Mouse (Mus musculus): ENCODE data around the gene Gclc. TPM values are rescaled to one million over a fixed set of nuclear protein-coding genes. Genes with fewer than 3 reads are reported as not detected.

Gclc gene
- total RNA-seq (2022), result 10 to 100 TPM; 34.1 to 53.4 (median 41.2) TPM

DNA sequence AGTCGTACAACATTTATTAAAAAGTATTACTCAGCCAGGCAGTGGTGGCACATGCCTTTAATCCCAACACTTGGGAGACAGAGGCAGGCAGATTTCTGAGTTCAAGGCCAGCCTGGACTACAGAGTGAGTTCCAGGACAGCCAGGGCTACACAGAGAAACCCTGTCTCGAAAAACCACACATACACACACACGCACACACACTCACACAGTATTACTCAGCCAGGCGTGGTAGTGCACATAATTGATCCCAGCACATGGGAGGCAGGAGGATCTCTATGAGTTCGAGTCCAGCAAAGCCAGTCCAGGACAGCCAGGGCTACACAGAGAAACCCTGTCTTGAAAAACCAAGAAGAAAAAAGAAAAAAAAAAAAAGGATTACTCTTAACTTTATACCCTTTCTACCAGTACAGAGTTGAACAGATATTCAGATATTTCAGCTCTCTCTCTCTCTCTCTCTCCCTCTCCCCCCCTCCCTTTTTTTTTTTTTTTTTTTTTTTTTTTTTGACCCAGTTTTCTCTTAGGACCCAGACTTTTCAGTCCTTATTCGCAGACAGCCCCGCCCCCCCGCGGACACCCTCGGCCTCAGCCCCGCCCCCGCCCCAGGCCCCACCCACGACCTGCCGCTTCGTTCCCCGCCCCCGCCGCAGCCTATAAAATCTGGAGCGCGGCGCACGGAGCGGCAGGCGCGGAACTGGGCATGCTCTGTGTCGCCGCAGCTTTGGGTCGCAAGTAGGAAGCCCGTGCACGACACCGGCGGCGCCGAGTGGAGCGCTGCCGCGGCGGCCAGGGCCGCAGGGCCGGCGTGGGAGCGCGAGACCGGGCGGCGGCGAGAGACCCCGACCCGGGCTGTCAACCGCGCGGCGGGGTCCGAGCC lies at the start of gene Gclc:
Gclc (plus strand) TSS at position 683 of the 875 bp plus-strand sequence.
- DNase-seq, result peak; percentile 85

GRCm38 (mm10) chr9:77706515-77706914 lies 47.8 kb upstream of the Gclc start:
- DNase-seq, result no peak

- no peak for DNase-seq
Measured at GRCm38 (mm10) chr9:77707433-77708139, 46.7 kb upstream of the Gclc start.

DNA sequence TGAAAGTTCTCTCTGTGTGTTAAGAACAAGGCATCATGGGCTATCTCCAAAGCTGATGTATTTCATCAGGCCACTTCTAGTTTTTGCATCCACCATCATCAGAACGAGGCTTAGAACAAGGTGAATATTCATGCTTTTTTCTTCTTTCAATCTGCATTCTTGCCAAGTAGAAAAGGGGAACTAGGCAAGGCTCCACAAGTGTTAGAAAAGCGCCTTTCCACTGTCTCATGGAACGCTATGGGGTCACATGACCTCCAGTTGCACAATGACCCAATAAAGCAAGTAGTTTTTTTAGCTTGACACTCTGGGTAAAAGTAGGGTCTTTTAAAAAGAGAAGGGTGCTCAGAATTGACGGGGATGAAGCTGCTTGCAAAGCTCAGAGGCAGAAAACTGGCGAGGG lies 45.4 kb upstream of the Gclc start:
- no peak for DNase-seq

DNA sequence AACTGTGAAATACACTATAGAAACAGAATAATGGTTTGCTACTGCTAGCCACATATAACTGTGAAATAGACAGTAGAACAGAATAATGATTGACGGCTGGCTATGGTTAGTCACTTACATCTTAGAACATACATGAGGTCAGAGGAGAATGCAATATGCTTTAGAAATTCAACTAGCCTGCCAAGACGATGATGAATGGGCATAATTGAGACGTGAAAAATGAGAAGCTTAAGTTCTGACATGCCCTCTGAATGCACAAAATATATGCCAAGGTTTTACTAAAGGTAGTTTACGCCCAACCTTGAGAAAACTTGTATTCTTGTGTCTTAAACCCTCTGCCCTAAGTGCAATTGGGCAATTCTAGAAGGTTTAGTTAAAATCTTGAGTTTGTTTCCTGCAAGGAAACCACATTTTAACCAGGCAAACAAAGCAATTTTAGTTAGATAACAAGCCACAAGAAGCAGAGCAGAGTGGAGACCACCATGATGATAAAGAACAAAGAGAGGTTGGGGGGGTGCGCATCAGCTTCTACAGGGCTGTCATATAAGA lies 43.2 kb upstream of the Gclc start:
- DNase-seq, result no peak

DNA sequence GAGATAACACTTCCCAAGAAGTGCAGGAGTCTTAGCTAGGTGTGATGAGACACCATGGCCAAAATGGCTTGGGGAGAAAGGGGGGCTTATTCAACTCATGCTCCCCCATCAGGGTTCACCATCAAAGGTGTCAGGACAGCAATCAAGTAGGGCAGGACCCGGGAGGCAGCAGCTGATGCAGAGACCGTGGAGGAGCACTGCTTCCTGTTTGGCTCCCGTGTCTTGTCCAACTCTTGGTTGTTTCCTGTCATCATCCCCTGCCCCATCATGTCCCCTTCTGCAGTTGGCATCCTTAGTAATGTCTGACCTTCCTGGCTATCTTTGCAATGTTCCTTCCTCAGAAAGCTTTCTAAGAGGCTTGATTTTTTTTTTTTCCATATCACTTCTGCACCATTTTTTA lies 41.5 kb upstream of the Gclc start:
- DNase-seq, result no peak

DNA sequence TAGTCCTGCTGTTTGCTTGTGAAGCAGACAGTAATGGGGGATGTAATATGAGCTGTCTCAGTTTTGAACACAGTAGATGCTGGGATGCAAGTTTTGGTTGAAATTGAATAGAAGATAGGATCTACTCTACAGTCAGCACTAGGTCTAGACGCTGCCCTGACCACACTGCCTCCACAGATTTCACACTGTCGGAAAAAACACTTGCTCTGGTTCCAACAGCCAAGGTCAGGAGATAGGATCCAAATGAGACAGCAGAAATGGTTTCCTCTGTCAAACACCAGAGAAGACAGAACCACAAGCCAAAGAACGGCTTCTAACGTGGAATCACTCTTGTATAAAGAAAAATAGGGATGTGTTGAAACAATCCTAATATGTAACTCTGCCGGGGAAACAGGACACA lies 41.0 kb upstream of the Gclc start:
- no peak for DNase-seq

- no peak for DNase-seq
Measured at GRCm38 (mm10) chr9:77715262-77715661, 39.1 kb upstream of the Gclc start.

- no peak for DNase-seq
Measured at GRCm38 (mm10) chr9:77716009-77716408, 38.3 kb upstream of the Gclc start.

- DNase-seq, result no peak
Measured at GRCm38 (mm10) chr9:77717831-77718435, 36.4 kb upstream of the Gclc start.

GRCm38 (mm10) chr9:77718816-77719411 lies 35.4 kb upstream of the Gclc start:
- no peak for DNase-seq

DNA sequence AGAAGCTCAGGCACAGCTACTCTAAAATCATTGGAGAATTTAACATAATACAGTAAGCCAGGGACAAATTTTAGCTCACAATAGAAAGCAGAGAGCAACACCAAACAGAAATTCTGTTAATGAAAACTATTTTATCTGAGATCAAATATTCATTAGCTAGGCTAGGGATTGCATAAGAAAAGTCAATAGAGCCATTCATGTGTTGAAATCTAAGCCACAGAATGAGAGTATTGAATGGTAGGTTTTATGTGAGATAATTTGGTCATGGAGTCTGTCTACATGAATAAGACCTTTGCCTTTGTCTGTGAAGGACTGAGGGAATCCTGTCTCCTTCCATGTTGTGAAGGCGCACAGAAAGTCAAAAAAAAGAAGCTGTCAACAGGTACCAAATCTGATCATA lies 34.7 kb upstream of the Gclc start:
- no peak for DNase-seq

- DNase-seq, result no peak
Measured at GRCm38 (mm10) chr9:77722381-77722780, 32.0 kb upstream of the Gclc start.

DNA sequence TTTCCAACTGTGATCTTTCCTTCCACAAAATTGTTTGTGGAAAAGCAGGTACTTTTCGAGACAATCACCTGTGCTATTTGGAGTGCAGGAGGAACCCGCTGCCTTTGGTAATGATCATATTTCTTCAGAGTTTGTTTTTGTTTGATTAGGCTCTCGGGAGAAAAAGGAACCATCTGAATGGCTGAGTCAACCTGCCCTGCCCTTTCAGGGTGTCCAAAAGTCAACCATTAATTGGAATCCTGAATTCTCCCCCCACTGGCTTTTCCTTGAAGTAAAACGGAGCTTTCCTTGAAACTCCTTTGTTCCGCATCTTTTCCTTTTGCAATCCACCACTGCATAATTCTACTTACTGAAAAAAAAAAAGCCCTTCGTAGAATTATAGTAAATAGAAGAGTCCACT lies 30.1 kb upstream of the Gclc start:
- DNase-seq, result no peak

GRCm38 (mm10) chr9:77725448-77725847 lies 28.9 kb upstream of the Gclc start:
- DNase-seq, result no peak

- no peak for DNase-seq
Measured at GRCm38 (mm10) chr9:77726018-77726684, 28.2 kb upstream of the Gclc start.

- no peak for DNase-seq
Measured at GRCm38 (mm10) chr9:77727012-77727411, 27.3 kb upstream of the Gclc start.

DNA sequence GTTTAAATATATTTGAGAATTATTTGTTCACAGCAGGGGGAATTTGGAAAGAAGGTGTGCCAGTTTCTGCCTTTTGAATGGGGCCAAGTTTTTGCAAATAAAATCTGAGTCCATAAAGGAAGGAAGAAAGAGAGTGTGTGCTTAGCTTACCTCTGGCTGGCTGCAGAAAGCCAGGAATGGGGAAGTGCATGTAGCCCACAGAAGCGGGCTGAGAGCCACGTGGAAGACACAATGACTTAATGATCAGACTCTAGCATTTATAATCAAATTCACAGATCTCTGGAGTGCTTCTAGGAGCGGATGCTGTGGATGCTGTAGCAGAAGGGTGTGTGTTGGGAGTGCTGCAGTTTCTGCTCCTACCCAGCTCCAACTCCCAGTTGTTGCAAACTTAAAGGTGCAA lies 22.3 kb upstream of the Gclc start:
- DNase-seq, result no peak

- DNase-seq, result no peak
Measured at GRCm38 (mm10) chr9:77737298-77738041, 16.9 kb upstream of the Gclc start.

GRCm38 (mm10) chr9:77741452-77741851 lies 12.9 kb upstream of the Gclc start:
- DNase-seq, result no peak

DNA sequence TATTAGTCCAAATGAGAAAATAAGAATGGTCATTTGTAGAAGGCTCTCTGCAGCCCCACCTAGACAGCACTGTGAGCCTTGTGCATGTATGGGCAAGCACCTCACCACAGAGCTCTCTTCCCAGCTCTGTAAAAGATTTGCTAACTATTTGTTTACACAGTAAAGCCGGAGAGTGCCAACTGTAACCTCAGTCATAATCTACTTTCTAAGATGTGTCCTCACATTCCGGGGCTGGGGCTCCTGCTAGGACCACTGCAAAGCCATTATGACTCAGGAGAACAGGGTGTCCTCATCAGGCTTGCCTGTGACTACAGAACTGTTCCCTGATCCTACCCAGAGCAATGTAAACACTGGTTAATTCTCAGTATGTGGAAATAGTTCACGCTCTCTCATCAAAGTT lies 9.5 kb upstream of the Gclc start:
- DNase-seq, result no peak

Data from adrenal gland, adult 8-10 months (tissue).